Mouse (Mus musculus) urinary bladder, postnatal 10 days (tissue): ENCODE measurements around the gene Clpsl2.

Experiments
- DNase-seq: peaks from one replicate; pipeline ENCODE4 v3.0.0; 2022; ENCODE audit warnings: low spot score

The Clpsl2 gene

DNA sequence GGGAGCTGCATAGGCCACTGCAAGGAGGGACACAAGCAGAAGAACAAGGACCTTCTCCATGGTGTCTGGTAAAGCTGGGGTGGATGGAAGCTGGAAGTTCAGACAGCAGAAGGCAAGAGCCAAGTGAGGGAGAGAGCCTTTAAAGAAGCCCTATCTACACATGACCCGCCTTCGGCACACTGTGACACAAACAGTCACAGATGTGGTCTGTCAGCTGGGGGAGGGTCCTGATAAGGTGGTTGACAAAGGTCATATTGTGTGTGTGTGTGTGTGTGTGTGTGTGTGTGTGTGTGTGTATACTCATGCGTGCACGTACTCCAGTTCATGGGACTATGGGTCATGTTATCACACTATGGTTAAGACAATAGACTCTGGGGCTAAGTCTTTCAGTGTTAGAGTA is 11.4 kb downstream of the Clpsl2 start, which contains the start of gene Clps:
Gene Clps, minus strand, starts transcription at position 169 of the 400 bp plus-strand sequence.
- no peak for DNase-seq

DNA sequence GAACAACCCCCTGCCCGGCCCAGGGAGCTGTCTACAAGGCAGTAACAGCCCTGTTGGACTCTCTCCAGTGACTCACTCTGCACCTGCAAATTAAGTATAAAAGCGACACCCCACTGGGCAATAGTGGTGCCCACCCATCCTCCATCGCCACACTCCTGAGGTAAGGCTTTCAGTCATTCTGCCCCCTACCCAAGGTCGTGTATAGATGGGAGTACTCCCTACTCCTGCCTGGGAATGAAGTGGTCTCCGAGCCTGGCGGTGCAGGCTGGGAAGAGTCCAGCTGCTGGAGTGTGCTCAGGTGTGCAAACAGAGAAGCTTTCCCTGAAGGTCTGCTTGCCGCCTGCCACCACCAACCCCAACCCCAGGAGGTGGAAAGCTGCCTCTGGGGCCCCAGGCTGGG is 12.4 kb downstream of the Clpsl2 start:
- DNase-seq, result no peak

DNA sequence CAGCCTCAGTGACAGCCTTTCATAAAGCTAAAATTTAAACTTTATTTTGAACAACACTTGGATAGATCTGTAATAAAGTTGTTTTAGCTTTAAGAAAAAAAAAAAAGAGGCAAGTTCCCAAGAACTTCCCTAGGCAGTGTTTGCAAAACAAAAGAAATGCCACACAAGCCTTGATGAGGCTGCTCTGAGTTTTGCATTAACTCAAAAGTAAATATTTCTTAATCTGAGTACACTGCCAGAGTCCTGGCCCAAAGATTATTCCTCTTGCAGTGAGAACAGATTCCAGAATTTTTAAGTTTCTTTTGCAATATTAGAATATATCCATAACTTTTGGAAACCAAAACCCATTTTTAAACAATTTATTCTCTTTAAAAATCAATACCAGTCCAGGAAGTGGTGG is 16.0 kb downstream of the Clpsl2 start:
- no peak for DNase-seq

DNA sequence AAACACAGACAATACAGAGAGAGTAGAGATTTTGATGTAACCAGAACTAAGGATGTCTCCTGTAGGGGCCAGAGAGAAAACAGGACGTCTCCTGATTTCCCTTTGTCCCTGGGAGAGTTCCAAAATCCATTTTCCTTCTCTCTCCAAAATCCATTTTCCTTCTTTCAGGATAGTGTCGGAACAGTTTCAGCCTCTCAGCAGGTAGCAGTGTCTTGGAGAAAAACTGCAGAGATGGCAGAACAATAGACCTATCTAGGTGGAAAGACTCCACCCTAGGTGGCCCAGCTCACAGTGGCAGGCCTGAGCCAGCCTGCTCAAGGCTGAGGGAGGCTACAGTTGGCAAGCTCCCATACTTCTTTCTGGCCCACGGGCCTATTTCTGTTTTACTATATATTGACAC is 18.3 kb downstream of the Clpsl2 start:
- DNase-seq, result no peak

DNA sequence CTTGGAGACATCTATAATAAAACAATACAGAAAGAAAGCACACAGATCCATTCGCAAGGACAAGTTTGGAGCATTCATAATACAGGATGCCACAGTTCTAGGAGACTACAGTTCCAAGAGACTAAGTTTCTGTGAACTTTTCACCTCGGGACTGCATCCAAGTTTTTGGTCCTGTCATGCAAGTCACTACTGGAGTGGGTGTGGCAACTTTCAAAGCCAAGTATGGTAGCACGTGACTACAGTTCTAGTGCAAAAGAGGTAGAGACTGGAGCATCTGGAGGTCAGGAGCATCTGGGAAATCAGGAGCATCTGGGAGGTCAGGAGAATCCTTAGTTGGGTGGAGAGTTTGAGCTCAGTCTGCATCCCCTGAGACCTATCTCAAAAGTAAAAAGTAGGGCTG is 22.7 kb downstream of the Clpsl2 start:
- DNase-seq, result no peak

DNA sequence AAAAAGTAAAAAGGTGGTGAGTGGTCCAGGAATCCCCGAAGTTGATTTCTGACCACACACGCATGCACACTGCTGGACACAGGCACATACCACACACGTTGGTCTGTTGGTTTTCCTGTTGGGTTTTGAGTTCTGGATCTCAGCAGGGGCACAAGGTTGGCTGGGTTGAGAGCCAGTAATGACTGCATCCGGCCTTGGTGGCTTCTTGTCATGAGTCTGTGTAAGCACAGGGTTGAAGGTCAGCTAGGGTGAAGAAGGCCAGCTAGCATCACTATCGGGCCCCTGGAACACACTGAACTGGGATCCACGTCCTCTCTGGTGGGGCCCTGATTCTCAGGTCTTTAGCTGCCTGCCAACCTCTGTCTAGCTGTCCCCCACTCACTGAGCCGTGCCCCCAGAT is 23.3 kb downstream of the Clpsl2 start:
- no peak for DNase-seq

DNA sequence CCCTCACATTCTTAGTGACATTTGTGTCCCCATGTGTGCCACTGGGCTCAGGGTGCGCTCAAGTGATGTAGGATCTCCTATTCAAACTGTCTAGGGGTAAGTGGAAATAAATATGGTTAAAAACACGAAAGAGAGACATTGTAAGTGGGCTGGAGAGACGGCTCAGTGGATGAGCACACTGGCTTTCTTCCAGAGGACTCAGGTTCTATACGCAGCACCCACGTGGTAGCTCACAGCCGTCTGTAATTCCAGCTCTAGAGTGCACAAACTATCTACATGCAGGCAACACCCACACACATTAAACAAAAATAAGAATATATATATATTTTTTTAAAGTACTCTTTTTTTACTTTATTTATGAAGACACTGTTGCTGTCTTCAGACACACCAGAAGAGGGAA is 23.7 kb downstream of the Clpsl2 start:
- DNase-seq, result no peak

DNA sequence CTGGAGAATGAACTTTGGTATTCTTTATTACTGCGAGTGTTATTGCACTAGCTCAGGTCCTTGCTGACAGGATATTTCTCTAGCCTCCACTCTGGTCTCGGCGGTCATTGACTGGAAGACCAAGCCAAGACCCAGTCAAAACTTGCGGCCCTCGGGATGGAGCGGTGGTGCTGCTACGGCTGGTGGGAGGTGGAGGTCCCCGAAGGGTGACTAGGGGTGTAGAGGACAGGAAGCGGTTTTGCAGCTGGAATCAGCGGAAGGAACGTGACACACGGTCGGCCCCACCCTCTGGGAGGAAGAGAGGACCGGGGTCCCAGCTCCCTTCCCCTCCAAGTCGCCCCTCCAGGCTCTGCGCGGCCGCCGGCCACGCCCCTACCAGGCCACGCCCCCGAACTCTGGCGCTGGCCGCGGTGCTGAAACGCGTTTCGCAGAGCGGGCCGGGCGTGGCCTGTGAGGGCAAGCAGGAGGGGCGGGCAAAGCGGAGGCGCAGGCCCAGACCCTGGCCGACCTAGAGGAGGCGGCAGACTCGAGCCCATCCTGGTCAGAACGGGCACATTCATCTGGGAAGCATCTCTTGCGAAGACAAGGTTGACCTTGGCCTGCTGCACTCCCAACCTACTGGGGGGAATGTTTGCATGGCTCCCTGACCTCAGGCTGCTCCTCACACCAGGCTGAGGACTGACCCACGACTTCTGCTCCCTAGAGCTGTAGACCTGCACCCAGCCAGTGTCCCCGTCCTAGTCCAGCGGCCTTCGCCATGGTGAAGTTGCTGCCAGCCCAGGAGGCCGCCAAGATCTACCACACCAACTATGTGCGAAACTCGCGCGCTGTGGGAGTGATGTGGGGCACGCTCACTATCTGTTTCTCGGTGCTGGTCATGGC is 26.3 kb downstream of the Clpsl2 start, which contains the start of gene Lhfpl5:
Gene Lhfpl5, plus strand, starts transcription at position 398 of the 882 bp plus-strand sequence.
- no peak for DNase-seq

DNA sequence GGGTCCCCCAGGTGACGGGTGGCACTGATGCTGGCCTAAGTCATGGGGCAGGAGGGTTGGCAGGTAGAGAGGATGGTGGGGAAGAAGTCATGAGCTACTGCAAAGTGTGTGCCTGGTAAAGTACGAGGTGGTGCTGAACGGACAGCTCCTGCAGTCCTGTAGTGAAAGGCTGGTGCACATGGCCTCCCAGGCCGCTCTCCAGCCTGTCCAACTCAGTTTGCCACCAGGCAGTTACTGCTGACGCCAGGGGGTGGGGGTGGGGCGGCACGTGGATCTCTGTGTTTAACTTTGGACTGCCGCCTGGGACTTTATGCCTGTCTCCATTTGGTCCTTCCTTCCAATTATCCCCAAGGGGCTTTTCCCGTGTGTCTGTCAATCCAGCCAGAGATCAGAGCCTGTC is 31.2 kb downstream of the Clpsl2 start:
- peak; percentile 37 for DNase-seq

DNA sequence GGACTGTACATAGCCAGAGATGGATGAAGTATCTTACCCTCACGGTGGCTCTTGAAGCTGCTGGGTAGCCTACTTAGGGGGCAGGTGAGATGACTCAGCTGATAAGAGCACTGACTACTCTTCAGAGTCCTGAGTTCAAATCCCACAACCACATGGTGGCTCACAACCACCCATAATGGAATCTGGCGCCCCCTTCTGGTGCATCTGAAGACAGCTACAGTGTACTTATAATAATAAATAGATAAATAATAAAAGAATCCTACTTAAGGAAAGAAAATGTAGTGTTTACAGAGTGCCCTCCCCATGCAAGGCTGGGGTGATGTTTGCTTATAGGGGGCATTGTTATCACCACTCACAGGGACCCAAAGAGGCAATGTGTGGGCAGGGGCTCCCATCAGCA is 31.8 kb downstream of the Clpsl2 start:
- no peak for DNase-seq

DNA sequence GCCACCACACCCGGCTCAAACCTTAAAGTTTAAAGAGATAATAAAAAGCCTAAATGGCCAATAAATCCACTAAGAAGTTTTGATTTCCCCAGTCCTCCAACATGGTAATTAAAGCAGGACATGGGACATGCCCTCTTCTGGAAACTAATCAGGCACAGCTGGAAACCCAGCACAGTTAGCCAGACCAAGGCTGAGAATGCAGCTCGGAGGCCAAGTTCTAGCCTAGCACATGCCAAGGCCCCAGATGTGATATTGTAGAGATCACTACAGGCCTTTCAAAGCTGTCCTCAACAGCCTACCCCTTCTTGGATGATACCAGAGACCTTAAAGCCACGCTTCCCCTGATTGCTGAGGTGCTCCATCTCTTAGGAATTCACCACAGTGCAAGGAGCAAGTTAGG is 37.3 kb downstream of the Clpsl2 start:
- no peak for DNase-seq

DNA sequence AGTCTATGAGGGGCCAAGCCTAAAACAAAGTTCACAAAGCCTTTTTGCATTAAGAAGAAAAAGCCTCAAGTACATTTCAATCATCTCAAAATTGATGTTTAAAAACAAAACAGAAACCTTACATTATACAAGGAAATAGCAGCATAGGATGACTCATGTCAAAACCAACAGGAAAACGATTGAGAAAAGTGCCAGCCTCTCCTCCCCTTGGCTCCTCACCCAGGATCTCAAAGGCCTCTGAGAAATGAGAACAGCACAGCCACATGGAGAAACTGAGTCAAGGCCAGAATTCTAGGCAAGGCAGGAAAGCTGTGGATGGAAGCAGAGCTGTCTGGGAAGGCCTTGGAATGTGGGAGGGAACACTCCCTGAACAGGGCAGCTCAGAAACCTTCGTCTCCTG is 39.4 kb downstream of the Clpsl2 start:
- no peak for DNase-seq

DNA sequence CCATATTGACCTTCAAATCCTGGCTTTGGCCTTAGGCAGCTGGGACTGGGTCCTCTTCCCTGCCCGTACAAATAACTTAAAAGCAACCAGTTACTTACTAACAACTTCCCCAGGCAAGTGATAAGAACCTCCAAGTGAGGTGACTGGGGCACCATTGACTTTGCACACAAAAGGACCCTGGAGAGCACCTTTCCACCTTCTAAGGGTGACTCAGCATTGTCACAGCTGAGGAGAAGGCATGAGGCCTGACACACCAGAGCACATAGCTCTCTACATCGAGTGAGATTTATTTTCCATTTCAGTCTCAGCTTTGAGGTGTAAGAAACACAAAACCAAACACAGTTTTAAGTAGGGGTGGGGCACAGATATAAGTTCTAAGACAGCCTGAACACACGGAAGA is 41.4 kb downstream of the Clpsl2 start:
- DNase-seq, result no peak

DNA sequence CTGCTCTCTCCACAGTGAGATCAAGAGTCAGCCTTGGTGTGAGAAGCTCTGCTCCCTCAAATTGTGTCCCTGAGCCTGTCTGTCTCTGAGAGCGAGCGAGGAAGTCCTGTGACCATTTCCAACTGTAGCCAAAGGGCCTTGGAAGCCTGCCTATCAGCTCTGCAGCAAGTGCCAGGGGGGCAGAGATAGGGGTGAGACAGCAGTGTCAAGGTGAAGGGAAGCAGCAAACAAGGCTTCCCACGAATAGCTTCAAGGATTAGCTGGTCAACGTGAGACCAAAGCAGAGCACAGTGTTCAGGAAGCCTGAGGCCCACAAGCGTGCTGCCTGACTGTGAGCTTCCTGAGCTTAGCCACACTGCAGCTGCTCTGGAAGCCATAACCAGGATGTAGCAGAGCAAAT is 42.3 kb downstream of the Clpsl2 start:
- no peak for DNase-seq

DNA sequence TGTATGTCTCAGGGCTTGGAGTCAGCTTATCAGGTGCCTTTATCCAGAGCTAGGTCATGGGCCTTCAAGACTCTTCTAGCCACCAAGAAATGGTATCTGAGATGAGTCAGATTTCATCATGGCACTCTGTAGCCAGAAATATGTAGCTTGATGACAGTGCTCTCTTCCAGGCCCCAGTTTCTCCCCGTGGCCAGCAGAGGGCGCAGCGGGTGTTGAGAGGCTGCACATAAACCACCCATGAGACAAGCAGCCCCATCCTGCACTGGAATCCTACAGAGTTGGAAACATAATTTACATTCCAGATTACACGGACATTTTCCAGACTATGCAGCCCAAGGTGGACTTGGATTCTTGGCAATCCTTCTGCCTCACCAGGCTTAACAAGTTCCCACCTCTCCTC is 43.8 kb downstream of the Clpsl2 start:
- no peak for DNase-seq

DNA sequence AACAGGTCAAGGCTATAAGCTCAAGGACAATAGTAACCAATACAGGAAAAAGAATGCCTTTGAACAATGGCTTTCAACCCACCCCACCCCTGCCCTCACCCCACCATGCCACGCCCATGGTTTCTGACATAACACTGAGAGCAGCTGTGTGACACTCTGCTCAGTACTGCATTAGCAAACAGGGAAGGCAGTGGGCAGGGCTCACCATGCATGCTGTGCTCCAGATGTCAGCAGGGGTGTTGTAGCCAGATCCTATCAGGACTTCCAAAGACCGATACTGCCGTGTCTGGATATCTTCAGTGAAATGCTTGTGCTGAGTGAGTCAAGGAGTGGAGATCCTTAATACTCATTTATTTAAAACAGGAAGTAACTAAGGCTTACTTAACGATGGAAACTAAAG is 44.8 kb downstream of the Clpsl2 start:
- DNase-seq, result no peak

DNA sequence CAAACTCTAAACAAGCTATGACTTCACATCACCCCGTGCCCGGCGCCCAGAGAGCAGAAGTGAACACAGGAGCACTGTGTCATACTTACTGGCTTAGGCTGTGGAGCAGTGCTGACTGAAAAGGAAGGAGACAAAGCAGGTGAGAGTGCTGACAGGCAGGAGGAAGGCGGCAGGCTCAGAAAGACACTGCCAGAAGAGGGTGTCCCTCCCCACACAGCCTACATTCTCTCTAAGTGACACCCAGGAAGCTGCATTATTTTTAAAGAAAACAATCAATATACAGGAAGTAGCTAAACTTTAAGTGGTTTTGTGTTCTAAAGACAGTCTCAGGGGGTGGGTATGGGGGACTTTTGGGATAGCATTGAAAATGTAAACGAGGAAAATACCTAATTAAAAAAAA is 51.6 kb downstream of the Clpsl2 start:
- no peak for DNase-seq

DNA sequence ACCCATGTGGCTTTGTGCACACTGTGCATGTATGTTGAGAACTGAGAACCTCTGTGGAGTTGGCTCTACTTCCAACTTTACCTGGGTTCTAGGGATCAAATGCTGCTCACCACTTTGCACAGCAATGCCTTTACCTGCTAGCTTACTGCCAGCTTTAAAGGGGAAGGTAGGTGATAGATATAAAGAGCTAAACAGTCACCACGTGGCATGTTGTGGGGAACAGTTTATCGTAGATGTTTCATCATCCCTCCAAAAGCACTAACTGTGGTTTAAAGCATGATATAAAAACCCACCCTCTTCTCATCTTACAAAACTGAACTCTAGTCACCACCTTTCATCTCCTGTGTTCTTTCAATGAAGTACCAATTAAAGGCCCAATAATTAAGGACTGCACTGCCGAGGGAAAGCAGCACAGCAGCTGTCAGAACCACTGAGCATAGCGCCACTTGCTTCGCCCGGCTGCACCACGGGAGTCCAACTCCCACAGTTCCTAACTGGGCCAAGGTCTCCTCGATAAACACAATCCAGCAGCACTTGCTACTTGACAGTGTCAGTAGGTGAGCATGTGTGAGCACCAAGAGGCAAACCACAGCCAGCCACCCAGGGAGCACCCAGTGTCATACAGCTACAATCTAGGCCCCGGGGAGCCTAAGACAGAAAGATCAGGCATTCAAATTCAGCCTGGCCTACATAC is 52.5 kb downstream of the Clpsl2 start:
- no peak for DNase-seq
